Mouse (Mus musculus): Measurements from ENCODE around the gene Reep3.

- TF ChIP-seq POLR2A (IDR thresholded peaks at IDR 0.05; ENCODE audit: low read depth, low read length) (no peak), CTCF (IDR thresholded peaks at IDR 0.05; ENCODE audit: extremely low read depth, insufficient read depth, insufficient read length, insufficient replicate concordance) (no peak)
Observed at GRCm38 (mm10) chr10:67043236-67043635, 53.5 kb downstream of the Reep3 start.
